ENCODE assay signal across 9 mouse cellular contexts in genomic region chr2:14874281-14875037, GRCm38 (mm10).
DNase-seq lines count a peak whose midpoint lies in the region; ATAC-seq lines count a peak whose summit lies in the region.
"Had no signal": no experiment of that assay in that cellular context is flagged by ENCODE, and none has a peak within 500 bp of the region (broad histone marks: within the 10 kb centered on the region; RNA-seq: fewer than 3 reads in every experiment).

No protein-coding gene starts in this region.

- 41% methylated on average over 13 of the region's 13 CpGs for WGBS in kidney, embryonic 14.5 days
- WGBS in embryonic facial prominence, embryonic 10.5 days: 44% methylated on average over 13 of the region's 13 CpGs
- WGBS in hindbrain, embryonic 13.5 days: 38% methylated on average over 13 of the region's 13 CpGs
- 36% methylated on average over 13 of the region's 13 CpGs for WGBS in midbrain, embryonic 15.5 days

- H3K27ac ChIP-seq in kidney, embryonic 14.5 days (ENCODE audit: low read depth, low read length): no peak overlapping the region
- no peak overlapping the region for H3K27ac ChIP-seq in embryonic facial prominence, embryonic 10.5 days (replicated peaks)
- peak overlapping the region; percentile 76 for H3K27ac ChIP-seq in hindbrain, embryonic 13.5 days
- H3K27ac ChIP-seq in midbrain, embryonic 15.5 days: peak overlapping the region; percentile 81

- DNase-seq in kidney, postnatal 10 days: no peak
- peak; percentile 9 for DNase-seq in embryonic facial prominence, embryonic 10.5 days (ENCODE audit: low spot score)
- no peak for DNase-seq in spleen, postnatal 4 days (ENCODE audit: low spot score in 2 of 2)
- no peak for DNase-seq in B cell, adult 2 months
- DNase-seq: liver had no signal

- H3K9me3 ChIP-seq in kidney, embryonic 14.5 days (ENCODE audit: control insufficient read depth, low read length): no peaks in the 10 kb centered on the region
- H3K9me3 ChIP-seq in embryonic facial prominence, embryonic 10.5 days: no peaks in the 10 kb centered on the region
- no peaks in the 10 kb centered on the region for H3K9me3 ChIP-seq in hindbrain, embryonic 13.5 days
- H3K9me3 ChIP-seq in midbrain, embryonic 15.5 days: no peaks in the 10 kb centered on the region

- H3K27me3 ChIP-seq in kidney, embryonic 14.5 days (ENCODE audit: control insufficient read depth, insufficient read depth, low read length): no peaks in the 10 kb centered on the region
- no peaks in the 10 kb centered on the region for H3K27me3 ChIP-seq in embryonic facial prominence, embryonic 10.5 days (replicated peaks; ENCODE audit: low read depth, poor library complexity, severe bottlenecking)
- H3K27me3 ChIP-seq in hindbrain, embryonic 13.5 days: no peaks in the 10 kb centered on the region
- H3K27me3 ChIP-seq in midbrain, embryonic 15.5 days (replicated peaks): no peaks in the 10 kb centered on the region

- no peaks in the 10 kb centered on the region for H3K36me3 ChIP-seq in kidney, embryonic 14.5 days (ENCODE audit: control insufficient read depth, insufficient read depth, low read length)
- H3K36me3 ChIP-seq in embryonic facial prominence, embryonic 10.5 days (replicated peaks): no peaks in the 10 kb centered on the region
- H3K36me3 ChIP-seq in hindbrain, embryonic 13.5 days: no peaks in the 10 kb centered on the region
- H3K36me3 ChIP-seq in midbrain, embryonic 15.5 days (replicated peaks): no peaks in the 10 kb centered on the region

- H3K4me1 ChIP-seq in kidney, embryonic 14.5 days (ENCODE audit: control insufficient read depth, insufficient read depth, low read length): peaks cover 14% of the 10 kb centered on the region; the same call in 1 of the 2 replicates
- H3K4me1 ChIP-seq in embryonic facial prominence, embryonic 10.5 days: peaks cover 26% of the 10 kb centered on the region
- peaks cover 30% of the 10 kb centered on the region for H3K4me1 ChIP-seq in hindbrain, embryonic 13.5 days (replicated peaks)
- peaks cover 22% of the 10 kb centered on the region for H3K4me1 ChIP-seq in midbrain, embryonic 15.5 days

- peak overlapping the region; percentile 49 for H3K4me2 ChIP-seq in kidney, embryonic 14.5 days (replicated peaks; ENCODE audit: low read depth, low read length)
- H3K4me2 ChIP-seq in hindbrain, embryonic 13.5 days: peak overlapping the region; percentile 55
- H3K4me2 ChIP-seq in midbrain, embryonic 15.5 days: peak overlapping the region; percentile 57

- ATAC-seq in kidney, embryonic 14.5 days (ENCODE audit: low FRiP score, low TSS enrichment): peak; percentile 19; the same call in 1 of the 2 replicates
- 0 out of 2 replicates have a peak, but pooled peaks have one; percentile 19 for ATAC-seq in hindbrain, embryonic 13.5 days (ENCODE audit: low FRiP score)
- ATAC-seq in midbrain, embryonic 15.5 days (replicated peaks): peak; percentile 44
- ATAC-seq in monocyte, adult 5-6 weeks (replicated peaks; ENCODE audit: insufficient number of reproducible peaks, low FRiP score, low TSS enrichment, poor library complexity, severe bottlenecking): no peak

- no peak overlapping the region for H3K9ac ChIP-seq in kidney, embryonic 14.5 days (ENCODE audit: low read depth, low read length)
- H3K9ac ChIP-seq in hindbrain, embryonic 13.5 days: peak overlapping the region; percentile 64
- H3K9ac ChIP-seq in midbrain, embryonic 15.5 days: peak overlapping the region; percentile 56

- peak overlapping the region; percentile 23; the same call in 1 of the 2 replicates for H3K4me3 ChIP-seq in kidney, embryonic 14.5 days (ENCODE audit: low read length)
- peak overlapping the region; percentile 43; the same call in 1 of the 2 replicates for H3K4me3 ChIP-seq in embryonic facial prominence, embryonic 10.5 days
- peak overlapping the region; percentile 38 for H3K4me3 ChIP-seq in hindbrain, embryonic 13.5 days
- H3K4me3 ChIP-seq in midbrain, embryonic 15.5 days: peak overlapping the region; percentile 44

Comparison
In these comparisons a context has a peak if more than half of its experiments do, and no peak if none do; other contexts are left out.
1. H3K27ac ChIP-seq: peak in hindbrain, embryonic 13.5 days (single experiment) and midbrain, embryonic 15.5 days (single experiment); none in kidney, embryonic 14.5 days (single experiment) and embryonic facial prominence, embryonic 10.5 days (single experiment).
2. Peak in every context shown above with its lines, with median percentiles within 50 percentile points of each other: H3K4me2 ChIP-seq and H3K4me3 ChIP-seq.